Mouse (Mus musculus): ENCODE measurements around the gene Zranb1.

- TF ChIP-seq CTCF (IDR thresholded peaks at IDR 0.05; ENCODE audit: low read depth, low read length): no peak
- no peak for TF ChIP-seq POLR2A (IDR thresholded peaks at IDR 0.05; ENCODE audit: insufficient read depth, low read length)
- no peak for TF ChIP-seq EP300 (IDR thresholded peaks at IDR 0.05; ENCODE audit: insufficient read depth, low read depth, low read length)
Measured at GRCm38 (mm10) chr7:132889691-132890090, 41.3 kb upstream of the Zranb1 start.
